Mouse (Mus musculus): ENCODE measurements around the gene Zbtb41. TPM values are rescaled to one million over a fixed set of nuclear protein-coding genes. Genes with fewer than 3 reads are reported as not detected.
A peak's percentile ranks its signal among the peaks of the same experiment; 100 is the strongest.

The Zbtb41 gene
- polyA plus RNA-seq, 1 experiment from 2014 or later, result 27.7 TPM

DNA sequence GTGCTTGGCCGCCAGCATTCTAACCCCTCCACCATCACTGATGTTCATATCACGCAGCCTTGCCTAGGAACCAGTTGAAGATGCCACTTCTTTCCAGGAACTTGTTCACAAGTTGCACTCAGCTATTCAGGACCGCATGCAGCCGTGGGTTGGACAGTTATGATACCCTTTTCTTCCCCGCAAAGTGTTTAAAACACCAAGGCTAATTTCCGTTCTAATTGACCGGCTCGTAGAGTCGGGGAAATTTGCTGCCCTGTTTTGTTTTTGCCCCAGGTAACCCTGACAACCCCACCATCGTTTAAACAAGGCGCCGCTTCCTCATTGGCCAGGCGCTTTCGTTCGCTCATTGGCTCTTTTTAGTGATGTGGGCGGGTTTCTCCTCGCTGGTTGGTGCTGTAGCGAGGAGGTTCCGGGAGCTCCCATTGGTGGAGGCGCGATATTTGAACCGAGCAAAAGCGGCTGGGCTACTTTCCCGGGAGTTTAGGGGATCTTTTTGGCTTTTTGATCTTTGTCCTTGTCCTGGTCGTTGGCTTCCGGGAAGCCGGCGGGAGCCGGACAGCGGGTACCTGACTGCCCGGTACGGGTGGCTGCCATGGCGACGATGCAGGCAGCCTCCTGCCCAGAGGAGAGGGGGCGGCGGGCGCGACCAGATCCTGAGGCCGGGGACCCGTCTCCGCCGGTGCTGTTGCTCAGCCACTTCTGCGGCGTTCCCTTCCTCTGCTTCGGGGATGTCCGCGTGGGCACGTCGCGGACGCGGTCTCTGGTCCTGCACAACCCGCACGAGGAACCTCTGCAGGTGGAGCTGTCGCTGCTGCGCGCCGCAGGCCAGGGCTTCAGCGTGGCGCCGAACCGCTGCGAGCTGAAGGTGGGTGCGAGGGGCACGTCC, 32.5 kb downstream of the Zbtb41 start, which contains the start of gene Aspm:
TSS of gene Aspm (plus strand) at position 433 of the 886 bp plus-strand sequence.
- peaks cover 3% of the 10 kb centered on the region for H3K36me3 ChIP-seq (ENCODE audit: control insufficient read depth, insufficient read depth, low read length)
- H3K4me3 ChIP-seq (ENCODE audit: low read depth, low read length), result peak within 1 kb of the TSS; percentile 87
- ATAC-seq (ENCODE audit: low FRiP score), result peak; percentile 99
- peak within 1 kb of the TSS; percentile 79 for H3K4me2 ChIP-seq
- peak within 1 kb of the TSS; percentile 86 for H3K9ac ChIP-seq (ENCODE audit: low read length)
- peaks cover 3% of the 10 kb centered on the region; the same call in 1 of the 2 replicates for H3K4me1 ChIP-seq (ENCODE audit: control insufficient read depth, insufficient read depth, low read length)
- H3K27me3 ChIP-seq (ENCODE audit: control insufficient read depth, insufficient read depth, low read length), result no peaks in the 10 kb centered on the region
- peak within 1 kb of the TSS; percentile 45 for H3K27ac ChIP-seq (ENCODE audit: low read depth, low read length)
- H3K9me3 ChIP-seq (ENCODE audit: control insufficient read depth, low read length), result no peaks in the 10 kb centered on the region
- WGBS, result under 1% methylated on average over 60 of the region's 65 CpGs
- peak; percentile 97 for DNase-seq (ENCODE audit: low spot score, missing footprints)

DNA sequence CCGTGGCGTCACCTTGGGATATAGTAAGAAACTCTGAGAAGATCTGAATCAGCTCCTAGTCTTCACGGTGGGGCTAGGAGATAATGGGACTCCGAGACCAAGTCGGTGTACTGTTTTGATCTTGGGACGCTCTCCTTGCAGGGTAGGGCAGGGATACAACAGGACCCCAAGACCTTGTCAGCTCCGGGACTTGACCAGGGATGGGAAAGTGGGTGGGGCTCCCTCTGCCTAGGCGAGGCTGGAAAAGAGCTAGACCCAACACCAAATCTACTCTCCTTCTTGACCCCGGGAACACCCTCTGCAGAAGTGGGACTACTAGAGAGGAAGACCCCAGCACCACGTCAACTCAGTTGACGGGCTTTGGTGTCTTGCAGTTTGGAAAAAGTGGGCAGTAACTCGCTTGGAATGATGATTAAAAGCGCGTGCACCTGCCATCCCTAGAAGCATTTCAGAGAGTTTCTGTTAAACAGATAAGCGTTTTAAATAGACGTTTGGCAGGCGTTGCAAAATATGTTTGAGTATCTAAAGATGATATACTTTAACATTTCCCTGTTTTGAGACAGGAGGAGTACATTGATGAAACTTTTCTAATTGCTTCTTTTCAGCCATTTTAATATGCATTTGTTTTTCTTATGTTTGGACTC, 33.3 kb downstream of the Zbtb41 start:
- DNase-seq (ENCODE audit: low spot score, missing footprints), result peak; percentile 92
- peaks cover 8% of the 10 kb centered on the region; the same call in 1 of the 2 replicates for H3K4me1 ChIP-seq (ENCODE audit: control insufficient read depth, insufficient read depth, low read length)
- peak overlapping the region; percentile 87 for H3K4me3 ChIP-seq (ENCODE audit: low read depth, low read length)
- peak overlapping the region; percentile 86 for H3K9ac ChIP-seq (ENCODE audit: low read length)
- H3K27ac ChIP-seq (ENCODE audit: low read depth, low read length), result peak overlapping the region; percentile 45; the same call in 1 of the 2 replicates
- H3K36me3 ChIP-seq (ENCODE audit: control insufficient read depth, insufficient read depth, low read length), result peaks cover 3% of the 10 kb centered on the region
- H3K4me2 ChIP-seq, result peak overlapping the region; percentile 79
- no peaks in the 10 kb centered on the region for H3K9me3 ChIP-seq (ENCODE audit: control insufficient read depth, low read length)
- no peaks in the 10 kb centered on the region for H3K27me3 ChIP-seq (ENCODE audit: control insufficient read depth, insufficient read depth, low read length)
- peak; percentile 63 for ATAC-seq (ENCODE audit: low FRiP score)
- WGBS, result 5% methylated on average over 17 of the region's 17 CpGs

DNA sequence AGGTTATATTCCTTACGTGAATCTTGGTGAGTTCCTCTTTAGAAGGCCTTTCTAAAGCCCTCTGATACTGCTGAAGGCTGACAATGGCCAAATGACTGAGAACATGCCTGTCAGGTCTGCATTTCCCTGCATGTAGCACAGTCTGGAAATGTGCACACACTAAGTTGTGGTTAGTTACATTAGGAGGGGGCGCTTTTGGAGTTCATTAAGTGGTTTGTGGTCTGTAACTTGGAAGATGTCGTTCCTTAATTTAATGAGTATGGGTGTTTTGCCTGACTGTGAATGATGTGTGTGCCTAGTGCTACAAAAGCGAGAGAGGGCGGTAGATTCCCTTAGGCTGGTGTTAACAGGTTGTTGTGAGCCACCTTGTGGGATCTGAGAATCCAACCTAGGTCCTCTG, 38.7 kb downstream of the Zbtb41 start:
- DNase-seq (ENCODE audit: low spot score, missing footprints) (no peak), ATAC-seq (ENCODE audit: low FRiP score) (no peak)
- WGBS, result 88% methylated on average over 5 of the region's 5 CpGs
- no peak overlapping the region for H3K4me2 ChIP-seq
- no peak overlapping the region for H3K9ac ChIP-seq (ENCODE audit: low read length)
- H3K9me3 ChIP-seq (ENCODE audit: control insufficient read depth, low read length), result no peaks in the 10 kb centered on the region
- no peak overlapping the region for H3K27ac ChIP-seq (ENCODE audit: low read depth, low read length)
- no peaks in the 10 kb centered on the region for H3K27me3 ChIP-seq (ENCODE audit: control insufficient read depth, insufficient read depth, low read length)
- no peak overlapping the region for H3K4me3 ChIP-seq (ENCODE audit: low read depth, low read length)
- peaks cover 10% of the 10 kb centered on the region; the same call in 1 of the 2 replicates for H3K4me1 ChIP-seq (ENCODE audit: control insufficient read depth, insufficient read depth, low read length)
- peaks cover 14% of the 10 kb centered on the region for H3K36me3 ChIP-seq (ENCODE audit: control insufficient read depth, insufficient read depth, low read length)

DNA sequence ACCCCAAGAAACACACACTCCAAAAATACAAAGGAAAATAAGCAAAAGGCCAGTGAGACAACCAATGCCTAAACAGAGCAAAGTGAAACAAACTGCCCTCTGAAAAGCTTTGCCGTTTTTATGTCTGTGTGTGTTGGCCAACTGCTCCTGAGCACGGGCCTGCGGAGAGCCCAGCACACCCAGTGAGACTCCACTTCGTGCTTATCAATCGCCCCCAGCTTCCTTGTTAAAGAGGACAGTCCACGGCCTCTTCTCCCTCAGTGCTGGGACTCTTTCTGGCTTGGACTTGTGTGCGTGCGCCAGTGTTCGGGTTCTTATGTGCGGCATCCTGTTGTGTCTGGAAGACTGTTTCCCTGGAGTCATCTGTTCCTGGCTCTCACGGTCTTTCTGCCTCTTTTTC, 43.8 kb downstream of the Zbtb41 start:
- 93% methylated on average over 11 of the region's 11 CpGs for WGBS
- H3K27ac ChIP-seq (ENCODE audit: low read depth, low read length), result no peak overlapping the region
- H3K4me1 ChIP-seq (ENCODE audit: control insufficient read depth, insufficient read depth, low read length), result peaks cover under 1% of the 10 kb centered on the region; the same call in 1 of the 2 replicates
- DNase-seq (ENCODE audit: low spot score, missing footprints), result no peak
- H3K4me2 ChIP-seq, result no peak overlapping the region
- ATAC-seq (ENCODE audit: low FRiP score), result no peak
- peaks cover 25% of the 10 kb centered on the region for H3K36me3 ChIP-seq (ENCODE audit: control insufficient read depth, insufficient read depth, low read length)
- H3K9ac ChIP-seq (ENCODE audit: low read length), result no peak overlapping the region
- H3K27me3 ChIP-seq (ENCODE audit: control insufficient read depth, insufficient read depth, low read length), result no peaks in the 10 kb centered on the region
- no peaks in the 10 kb centered on the region for H3K9me3 ChIP-seq (ENCODE audit: control insufficient read depth, low read length)
- no peak overlapping the region for H3K4me3 ChIP-seq (ENCODE audit: low read depth, low read length)

DNA sequence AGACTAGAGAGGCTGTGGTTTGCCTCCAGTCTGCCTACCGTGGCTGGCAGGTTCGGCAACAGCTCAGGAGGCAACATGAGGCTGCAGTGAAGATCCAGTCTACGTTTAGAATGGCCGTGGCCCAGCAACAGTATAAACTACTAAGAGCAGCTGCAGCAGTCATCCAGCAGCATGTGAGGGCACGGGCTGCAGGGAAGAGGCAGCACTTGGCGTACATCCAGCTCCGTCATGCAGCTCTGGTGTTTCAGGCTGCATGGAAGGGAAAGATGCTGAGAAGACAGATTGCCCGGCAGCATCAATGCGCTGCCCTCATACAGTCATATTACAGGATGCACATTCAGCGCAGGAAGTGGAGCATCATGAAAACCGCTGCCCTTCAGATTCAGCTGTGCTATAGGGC, 56.8 kb downstream of the Zbtb41 start:
- no peak overlapping the region for H3K27ac ChIP-seq (ENCODE audit: low read depth, low read length)
- H3K36me3 ChIP-seq (ENCODE audit: control insufficient read depth, insufficient read depth, low read length), result peaks cover 39% of the 10 kb centered on the region
- no peak for ATAC-seq (ENCODE audit: low FRiP score)
- no peaks in the 10 kb centered on the region for H3K27me3 ChIP-seq (ENCODE audit: control insufficient read depth, insufficient read depth, low read length)
- DNase-seq (ENCODE audit: low spot score, missing footprints), result no peak
- WGBS, result 96% methylated on average over 11 of the region's 11 CpGs
- H3K4me2 ChIP-seq, result no peak overlapping the region
- no peak overlapping the region for H3K4me3 ChIP-seq (ENCODE audit: low read depth, low read length)
- H3K9me3 ChIP-seq (ENCODE audit: control insufficient read depth, low read length), result no peaks in the 10 kb centered on the region
- H3K4me1 ChIP-seq (ENCODE audit: control insufficient read depth, insufficient read depth, low read length), result no peaks in the 10 kb centered on the region
- H3K9ac ChIP-seq (ENCODE audit: low read length), result no peak overlapping the region

DNA sequence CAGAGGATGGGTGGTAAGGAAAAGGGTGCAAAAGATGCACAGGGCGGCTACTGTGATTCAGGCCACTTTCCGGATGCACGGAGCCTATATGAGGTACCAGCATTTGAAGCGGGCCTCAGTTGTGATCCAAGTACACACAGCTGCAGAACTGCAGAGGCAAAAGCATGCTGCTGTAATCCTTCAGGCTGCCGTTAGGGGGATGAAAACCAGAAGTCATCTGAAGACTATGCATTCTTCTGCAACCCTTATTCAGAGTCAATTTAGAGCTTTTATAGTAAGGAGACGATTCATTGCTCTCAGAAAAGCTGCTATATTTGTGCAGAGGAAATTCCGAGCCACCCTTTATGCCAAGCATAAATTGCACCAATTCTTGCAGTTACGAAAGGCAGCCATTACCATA, 58.2 kb downstream of the Zbtb41 start:
- 96% methylated on average over 8 of the region's 8 CpGs for WGBS
- H3K4me1 ChIP-seq (ENCODE audit: control insufficient read depth, insufficient read depth, low read length), result no peaks in the 10 kb centered on the region
- no peak overlapping the region for H3K27ac ChIP-seq (ENCODE audit: low read depth, low read length)
- H3K9ac ChIP-seq (ENCODE audit: low read length), result no peak overlapping the region
- ATAC-seq (ENCODE audit: low FRiP score), result no peak
- H3K36me3 ChIP-seq (ENCODE audit: control insufficient read depth, insufficient read depth, low read length), result peaks cover 33% of the 10 kb centered on the region
- H3K4me2 ChIP-seq, result no peak overlapping the region
- no peak for DNase-seq (ENCODE audit: low spot score, missing footprints)
- no peak overlapping the region for H3K4me3 ChIP-seq (ENCODE audit: low read depth, low read length)
- H3K9me3 ChIP-seq (ENCODE audit: control insufficient read depth, low read length), result no peaks in the 10 kb centered on the region
- no peaks in the 10 kb centered on the region for H3K27me3 ChIP-seq (ENCODE audit: control insufficient read depth, insufficient read depth, low read length)

DNA sequence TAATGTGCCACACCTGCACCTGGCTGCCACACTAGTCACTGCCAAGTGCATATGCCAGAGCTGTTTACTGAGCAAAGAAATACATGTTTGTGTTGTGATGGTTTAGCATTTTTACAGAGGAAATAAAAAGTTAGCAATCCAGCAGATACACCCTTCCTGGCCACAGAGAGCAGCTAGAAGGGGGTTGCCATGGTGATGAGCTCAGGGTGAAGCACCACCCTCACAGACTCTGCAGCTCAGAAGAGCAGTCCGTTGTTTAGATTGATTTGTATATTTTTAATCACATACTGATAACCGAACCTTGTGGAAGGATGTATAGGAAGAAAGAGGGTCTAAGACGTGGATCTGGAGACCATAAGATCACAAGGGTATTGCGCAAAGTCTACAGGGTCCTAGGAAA, 59.1 kb downstream of the Zbtb41 start:
- H3K27me3 ChIP-seq (ENCODE audit: control insufficient read depth, insufficient read depth, low read length), result no peaks in the 10 kb centered on the region
- H3K36me3 ChIP-seq (ENCODE audit: control insufficient read depth, insufficient read depth, low read length), result peaks cover 31% of the 10 kb centered on the region
- H3K4me1 ChIP-seq (ENCODE audit: control insufficient read depth, insufficient read depth, low read length), result no peaks in the 10 kb centered on the region
- H3K4me3 ChIP-seq (ENCODE audit: low read depth, low read length), result no peak overlapping the region
- H3K27ac ChIP-seq (ENCODE audit: low read depth, low read length), result no peak overlapping the region
- 91% methylated on average over 4 of the region's 4 CpGs for WGBS
- DNase-seq (ENCODE audit: low spot score, missing footprints) (no peak), ATAC-seq (ENCODE audit: low FRiP score) (no peak)
- no peaks in the 10 kb centered on the region for H3K9me3 ChIP-seq (ENCODE audit: control insufficient read depth, low read length)
- no peak overlapping the region for H3K9ac ChIP-seq (ENCODE audit: low read length)
- no peak overlapping the region for H3K4me2 ChIP-seq

DNA sequence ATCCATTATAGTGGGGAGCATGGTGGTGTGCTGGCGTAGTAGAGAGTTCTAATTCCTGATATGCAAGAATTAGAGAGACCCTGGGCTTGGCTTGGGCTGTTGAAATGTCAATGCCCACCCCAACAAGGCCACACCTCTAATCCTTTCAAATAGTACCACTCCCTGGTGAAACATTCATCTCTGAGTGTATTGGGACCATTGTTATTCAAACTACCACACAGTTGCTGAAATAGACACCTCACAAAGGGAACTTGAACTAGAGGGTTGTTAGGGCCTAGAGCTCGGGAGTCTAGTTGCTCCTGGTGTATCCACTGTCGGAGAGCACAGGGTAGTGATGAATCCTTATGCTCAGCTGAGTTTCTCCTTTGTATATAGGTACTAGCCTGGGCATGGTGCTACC, 72.5 kb downstream of the Zbtb41 start:
- no peak overlapping the region for H3K4me2 ChIP-seq
- DNase-seq (ENCODE audit: low spot score, missing footprints) (no peak), ATAC-seq (ENCODE audit: low FRiP score) (no peak)
- no peaks in the 10 kb centered on the region for H3K27me3 ChIP-seq (ENCODE audit: control insufficient read depth, insufficient read depth, low read length)
- H3K4me1 ChIP-seq (ENCODE audit: control insufficient read depth, insufficient read depth, low read length), result no peaks in the 10 kb centered on the region
- H3K9me3 ChIP-seq (ENCODE audit: control insufficient read depth, low read length), result no peaks in the 10 kb centered on the region
- peaks cover 18% of the 10 kb centered on the region for H3K36me3 ChIP-seq (ENCODE audit: control insufficient read depth, insufficient read depth, low read length)
- WGBS, result 80% methylated on average over 3 of the region's 3 CpGs
- no peak overlapping the region for H3K4me3 ChIP-seq (ENCODE audit: low read depth, low read length)
- no peak overlapping the region for H3K27ac ChIP-seq (ENCODE audit: low read depth, low read length)
- H3K9ac ChIP-seq (ENCODE audit: low read length), result no peak overlapping the region

DNA sequence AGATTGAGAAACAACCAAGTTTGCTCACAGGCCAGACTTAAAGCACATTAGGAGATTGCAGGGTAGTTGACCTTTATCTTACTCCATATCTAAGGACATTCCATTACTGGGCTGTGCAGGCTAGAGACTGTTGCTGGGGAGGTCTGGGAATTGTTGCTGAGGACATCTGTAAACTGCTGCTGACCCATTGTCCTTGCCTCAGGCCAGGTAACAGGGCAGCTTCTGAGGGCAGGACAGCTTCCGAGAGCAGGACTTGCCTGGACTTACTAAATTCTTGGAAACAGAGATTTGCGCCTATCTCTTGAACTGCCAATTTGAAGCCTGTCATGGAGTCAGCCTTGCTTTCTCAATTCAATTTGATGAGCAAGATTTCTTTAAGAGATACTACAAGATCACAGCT, 73.3 kb downstream of the Zbtb41 start:
- no peak overlapping the region for H3K4me3 ChIP-seq (ENCODE audit: low read depth, low read length)

More for the DNA sequence above, 73.3 kb downstream of the Zbtb41 start:
- Histone ChIP-seq H3K4me2 (no peak overlapping the region), H3K27ac (ENCODE audit: low read depth, low read length) (no peak overlapping the region), H3K9me3 (ENCODE audit: control insufficient read depth, low read length) (no peaks in the 10 kb centered on the region), H3K4me1 (ENCODE audit: control insufficient read depth, insufficient read depth, low read length) (no peaks in the 10 kb centered on the region), H3K36me3 (ENCODE audit: control insufficient read depth, insufficient read depth, low read length) (peaks cover 12% of the 10 kb centered on the region), H3K27me3 (ENCODE audit: control insufficient read depth, insufficient read depth, low read length) (no peaks in the 10 kb centered on the region), H3K9ac (ENCODE audit: low read length) (no peak overlapping the region)
- WGBS, result 94% methylated on average over 2 of the region's 2 CpGs
- DNase-seq (ENCODE audit: low spot score, missing footprints), result no peak
- ATAC-seq (ENCODE audit: low FRiP score), result no peak
